Comparison of ENCODE assay signal across 9 mouse cellular contexts in genomic region chr16:27783978-27784377, GRCm38 (mm10).
"Had no signal": no experiment of that assay in that cellular context is flagged by ENCODE, and none has a peak within 500 bp of the region (broad histone marks: within the 10 kb centered on the region; RNA-seq: fewer than 3 reads in every experiment).

No protein-coding gene starts in this region.

- DNase-seq: kidney, postnatal 14 days; kidney, postnatal 4 days; left cerebral cortex, postnatal 4 days; liver, postnatal 0 days; lung, embryonic 14.5 days; retina, postnatal 1 day; right cerebral cortex, postnatal 25 days; spleen, adult 18-20 months; thymus, postnatal 25 days had no signal
